12 mouse cellular contexts compared by ENCODE assay signal in the genomic region with DNA sequence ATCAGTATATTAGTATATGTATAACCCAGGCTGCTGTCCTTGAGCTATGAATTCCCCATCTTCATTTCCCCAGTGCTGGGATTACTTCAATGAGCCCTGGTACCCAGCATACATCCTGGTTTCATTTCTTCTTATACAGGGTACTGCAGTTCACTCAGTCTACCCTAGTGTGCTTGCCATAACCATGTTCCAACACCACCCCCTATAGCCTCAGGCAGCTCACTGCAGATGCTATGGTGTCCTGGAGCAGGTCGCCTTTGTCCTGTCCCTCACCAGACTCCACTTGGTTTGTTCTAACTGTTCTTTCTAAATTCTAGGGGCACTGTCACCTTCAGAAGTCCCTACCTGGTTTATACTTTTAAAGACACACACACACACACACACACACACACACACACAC. TPM values are rescaled to one million over a fixed set of nuclear protein-coding genes. Genes with fewer than 3 reads are reported as not detected.
DNase-seq lines count a peak whose midpoint lies in the region; ATAC-seq and TF ChIP-seq lines count a peak whose summit lies in the region.
"Had no signal": no experiment of that assay in that cellular context is flagged by ENCODE, and none has a peak within 500 bp of the region (broad histone marks: within the 10 kb centered on the region; RNA-seq: fewer than 3 reads in every experiment).

No protein-coding gene starts in this region.

- peak; percentile 44 for TF ChIP-seq RAD21 in CH12.LX (IDR thresholded peaks at IDR 0.05; ENCODE audit: low read depth, low read length)

- WGBS in cerebellum, adult 2 months, result 69% methylated on average over 1 of the region's 1 CpGs
- 65% methylated on average over 1 of the region's 1 CpGs for WGBS in kidney, postnatal 0 days
- 63% methylated on average over 1 of the region's 1 CpGs for WGBS in neural tube, embryonic 15.5 days

- peak; percentile 31; the same call in 1 of the 2 replicates for TF ChIP-seq CTCF in cerebellum, adult 2 months (IDR thresholded peaks at IDR 0.05; ENCODE audit: borderline replicate concordance, insufficient read depth, low read depth, low read length)
- TF ChIP-seq CTCF in kidney, postnatal 0 days (IDR thresholded peaks at IDR 0.05; ENCODE audit: low read depth), result peak; percentile 37; the same call in 1 of the 2 replicates
- TF ChIP-seq CTCF in CH12.LX (conservative IDR thresholded peaks at IDR 0.05 in 1 of 2, IDR thresholded peaks at IDR 0.05 in 1 of 2; ENCODE audit: low read depth in 2 of 2, low read length in 2 of 2), result peak in 1 of 2 experiments; percentile 44; a peak in 2 of 4 replicates

- no peaks in the 10 kb centered on the region for H3K27me3 ChIP-seq in cerebellum, adult 2 months (ENCODE audit: control insufficient read depth, insufficient read depth, low read length)
- H3K27me3 ChIP-seq in kidney, postnatal 0 days (ENCODE audit: insufficient read depth, low read length), result no peaks in the 10 kb centered on the region
- H3K27me3 ChIP-seq in CH12.LX (replicated peaks), result peaks cover 69% of the 10 kb centered on the region
- no peaks in the 10 kb centered on the region for H3K27me3 ChIP-seq in neural tube, embryonic 15.5 days (replicated peaks)

- dilution Hi-C loops in CH12.LX (cut with MboI; ENCODE audit: extremely low pct_ligation_motif_present, extremely low pct_unique_long_range_greater_than_20kb, low sequenced_read_pairs), result no loop called here

- no peaks in the 10 kb centered on the region for H3K36me3 ChIP-seq in kidney, postnatal 0 days (ENCODE audit: insufficient read depth, low read length)
- no peaks in the 10 kb centered on the region for H3K36me3 ChIP-seq in CH12.LX (replicated peaks in 1 of 2; ENCODE audit: control insufficient read depth in 1 of 2, insufficient read depth in 1 of 2, low read length in 1 of 2)
- H3K36me3 ChIP-seq in neural tube, embryonic 15.5 days, result no peaks in the 10 kb centered on the region

- no peak for TF ChIP-seq EP300 in CH12.LX (IDR thresholded peaks at IDR 0.05; ENCODE audit: low read length)

- no peak overlapping the region for H3K9ac ChIP-seq in kidney, postnatal 0 days (ENCODE audit: low read depth, low read length)
- no peak overlapping the region for H3K9ac ChIP-seq in CH12.LX (ENCODE audit: insufficient read depth, low read depth)
- H3K9ac ChIP-seq in neural tube, embryonic 15.5 days (replicated peaks), result no peak overlapping the region

- H3K79me2 ChIP-seq in CH12.LX (replicated peaks; ENCODE audit: control insufficient read depth, extremely low read depth, insufficient read depth, poor library complexity, severe bottlenecking), result no peaks in the 10 kb centered on the region

- no peak for TF ChIP-seq POLR2A in cerebellum, adult 2 months (IDR thresholded peaks at IDR 0.05; ENCODE audit: borderline replicate concordance, insufficient read depth, low read length)
- TF ChIP-seq POLR2A in CH12.LX (IDR thresholded peaks at IDR 0.05; ENCODE audit: low read depth, low read length), result no peak

- H3K4me3 ChIP-seq in cerebellum, adult 2 months (replicated peaks; ENCODE audit: insufficient read depth, low read depth, low read length), result no peak overlapping the region
- no peak overlapping the region for H3K4me3 ChIP-seq in kidney, postnatal 0 days (replicated peaks; ENCODE audit: low read depth, low read length)
- no peak overlapping the region for H3K4me3 ChIP-seq in CH12.LX (replicated peaks in 1 of 3; ENCODE audit: low read depth in 2 of 3, low read length in 2 of 3, poor library complexity in 1 of 3)
- H3K4me3 ChIP-seq in neural tube, embryonic 15.5 days (replicated peaks), result no peak overlapping the region

- no peaks in the 10 kb centered on the region for H3K4me1 ChIP-seq in cerebellum, adult 2 months (ENCODE audit: control insufficient read depth, insufficient read depth, low read length)
- H3K4me1 ChIP-seq in kidney, postnatal 0 days (replicated peaks; ENCODE audit: insufficient read depth, low read length), result no peaks in the 10 kb centered on the region
- H3K4me1 ChIP-seq in CH12.LX (ENCODE audit: control insufficient read depth in 1 of 2, insufficient read depth in 2 of 2), result no peaks in the 10 kb centered on the region
- H3K4me1 ChIP-seq in neural tube, embryonic 15.5 days, result no peaks in the 10 kb centered on the region

- H3K9me3 ChIP-seq in kidney, postnatal 0 days (replicated peaks; ENCODE audit: low read length), result no peaks in the 10 kb centered on the region
- H3K9me3 ChIP-seq in CH12.LX (replicated peaks; ENCODE audit: low read length), result peaks cover 2% of the 10 kb centered on the region
- H3K9me3 ChIP-seq in neural tube, embryonic 15.5 days (replicated peaks), result no peaks in the 10 kb centered on the region

- in situ Hi-C loops in CH12.LX (cut with MboI; ENCODE audit: low pct_ligation_motif_present, low pct_unique_long_range_greater_than_20kb, low sequenced_read_pairs), result no loop called here

- H3K27ac ChIP-seq in cerebellum, adult 2 months (ENCODE audit: insufficient read depth, low read length), result no peak overlapping the region
- H3K27ac ChIP-seq in kidney, postnatal 0 days, result no peak overlapping the region
- no peak overlapping the region for H3K27ac ChIP-seq in CH12.LX (ENCODE audit: insufficient read depth, low read depth)
- H3K27ac ChIP-seq in neural tube, embryonic 15.5 days (replicated peaks), result no peak overlapping the region
- H3K27ac ChIP-seq: macrophage had no signal

- no peak overlapping the region for H3K4me2 ChIP-seq in kidney, postnatal 0 days (ENCODE audit: low read length)
- no peak overlapping the region for H3K4me2 ChIP-seq in CH12.LX (ENCODE audit: insufficient read depth, low read depth, poor library complexity, severe bottlenecking)
- H3K4me2 ChIP-seq in neural tube, embryonic 15.5 days, result no peak overlapping the region

- no peak for ATAC-seq in kidney, postnatal 0 days (replicated peaks; ENCODE audit: low FRiP score, low read depth)
- ATAC-seq in neural tube, embryonic 15.5 days (ENCODE audit: low FRiP score), result no peak

- no peak for DNase-seq in cerebellum, adult 2 months
- no peak for DNase-seq in cerebellum, adult 9-10 months
- DNase-seq in kidney, postnatal 0 days (ENCODE audit: low spot score), result no peak
- DNase-seq in kidney, adult 8-10 months, result no peak
- DNase-seq in CH12.LX (ENCODE audit: extremely low read depth), result no peak
- DNase-seq in forelimb bud, embryonic 11.5 days (ENCODE audit: low read depth, low spot score), result peak; percentile 29
- no peak for DNase-seq in frontal cortex, postnatal 36 days (ENCODE audit: low spot score in 2 of 2)
- DNase-seq: B cell, adult 2 months; gastrocnemius, postnatal 25 days; layer of hippocampus, adult 9-11 months had no signal

TF ChIP-seq in CH12.LX, 34 proteins besides CTCF, POLR2A, EP300 and RAD21:
- TF ChIP-seq NRF1 (IDR thresholded peaks at IDR 0.05; ENCODE audit: low read depth, low read length), result no peak
- no peak for TF ChIP-seq MXI1 (IDR thresholded peaks at IDR 0.05; ENCODE audit: low read depth, low read length)
- TF ChIP-seq UBTF (IDR thresholded peaks at IDR 0.05; ENCODE audit: low read depth, low read length), result no peak
- TF ChIP-seq TBP (conservative IDR thresholded peaks at IDR 0.05; ENCODE audit: low read depth, low read length), result no peak
- TF ChIP-seq USF2 (conservative IDR thresholded peaks at IDR 0.05; ENCODE audit: low read depth, low read length), result no peak
- TF ChIP-seq GABPA (IDR thresholded peaks at IDR 0.05; ENCODE audit: insufficient replicate concordance, low read depth, low read length), result no peak
- TF ChIP-seq JUN (IDR thresholded peaks at IDR 0.05; ENCODE audit: insufficient read depth, low read depth, low read length), result no peak

RNA-seq across cellular contexts. Expression of a gene that starts 10.8 kb away (rescaled TPM):
- polyA plus RNA-seq in cerebellum, adult 2 months (2012; rRNA removed), result 0.03 TPM in 1 of 2 replicates, not detected in the other
- not detected in 2 replicates for polyA plus RNA-seq in kidney, postnatal 0 days (2015; fragmentation: Nextera tagmentation; extraction: Ambion mirVana)
- total RNA-seq in CH12.LX (2012; rRNA removed) (not detected in 2 replicates), CH12.LX (2014; rRNA removed) (not detected in 2 replicates)
- not detected in 2 replicates for polyA plus RNA-seq in CH12.LX (2012; ENCODE audit: insufficient read length, low read depth)
- polyA plus RNA-seq in neural tube, embryonic 15.5 days (2015; fragmentation: Nextera tagmentation; extraction: Ambion mirVana), result 2.0 TPM in 1 of 2 replicates, not detected in the other
- total RNA-seq: gastrocnemius, postnatal 25 days had no signal
- polyA plus RNA-seq: macrophage had no signal
